Mouse (Mus musculus): Measurements from ENCODE around the gene B830017H08Rik.

Gene B830017H08Rik

DNA sequence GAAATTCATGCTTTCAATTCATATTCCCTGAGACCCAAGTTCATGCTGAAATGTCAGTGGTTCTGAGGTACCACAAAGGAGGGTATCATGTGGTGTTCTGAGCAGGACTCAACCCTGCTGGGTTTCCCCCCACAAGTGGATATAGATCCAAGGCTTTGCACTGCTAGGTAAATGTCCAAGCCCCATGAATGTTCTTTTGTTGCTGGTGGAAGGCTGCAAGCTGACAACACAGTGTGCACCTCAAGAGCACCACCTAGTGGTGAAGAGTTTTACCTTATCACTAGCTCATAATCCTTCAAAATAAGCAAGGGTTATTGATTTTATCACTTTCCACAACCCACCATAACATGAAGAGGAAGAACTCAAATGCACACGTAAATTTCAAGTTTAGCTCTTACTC is 16.0 kb downstream of the B830017H08Rik start:
- no peak for DNase-seq (ENCODE audit: extremely low read depth, insufficient read length, low spot score)

- DNase-seq (ENCODE audit: extremely low read depth, insufficient read length, low spot score) = no peak
These were observed 16.6 kb downstream of the B830017H08Rik start for GRCm38 (mm10) chr16:17849486-17849885.

GRCm38 (mm10) chr16:17851331-17851730 is 18.4 kb downstream of the B830017H08Rik start:
- DNase-seq (ENCODE audit: extremely low read depth, insufficient read length, low spot score) = no peak

DNA sequence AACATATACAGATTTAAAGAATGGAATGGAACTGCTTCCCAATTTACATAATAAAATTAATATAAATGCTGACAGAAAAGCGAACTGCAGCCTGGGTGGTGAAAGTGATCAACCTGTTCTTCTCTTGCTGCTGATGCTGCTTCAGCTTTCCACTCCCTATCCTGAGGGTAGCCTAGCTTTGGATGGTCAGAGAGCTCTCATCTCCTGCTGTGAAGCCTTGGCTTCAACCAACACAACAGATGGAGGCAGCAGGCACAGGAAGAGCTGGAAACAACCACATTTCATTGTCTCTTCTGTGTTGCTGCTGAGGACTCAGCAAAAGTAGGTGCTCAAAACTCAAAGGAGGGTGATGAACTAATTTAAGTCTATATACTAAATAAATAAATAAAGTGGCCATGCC is 18.9 kb downstream of the B830017H08Rik start:
- DNase-seq (ENCODE audit: extremely low read depth, insufficient read length, low spot score) = no peak

DNA sequence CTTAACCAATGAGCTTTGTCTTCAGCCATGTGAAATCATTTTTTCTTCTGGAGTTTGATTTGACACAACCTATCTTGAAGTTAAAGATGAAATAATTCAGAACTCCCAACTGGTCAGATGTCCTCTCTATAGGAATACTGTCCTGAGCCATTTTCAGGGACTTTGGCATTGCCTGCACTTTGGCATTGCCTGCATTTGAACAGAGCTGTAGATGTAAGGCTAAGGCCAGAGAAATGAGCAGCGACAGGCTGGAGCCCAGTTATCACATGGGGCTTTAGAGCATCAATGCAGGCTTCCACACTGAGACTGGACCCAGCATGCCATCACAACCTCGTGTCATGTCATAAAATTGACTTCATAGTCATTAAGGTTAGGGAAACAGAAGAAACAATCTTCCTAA is 20.3 kb downstream of the B830017H08Rik start:
- DNase-seq (ENCODE audit: extremely low read depth, insufficient read length, low spot score) = no peak

DNA sequence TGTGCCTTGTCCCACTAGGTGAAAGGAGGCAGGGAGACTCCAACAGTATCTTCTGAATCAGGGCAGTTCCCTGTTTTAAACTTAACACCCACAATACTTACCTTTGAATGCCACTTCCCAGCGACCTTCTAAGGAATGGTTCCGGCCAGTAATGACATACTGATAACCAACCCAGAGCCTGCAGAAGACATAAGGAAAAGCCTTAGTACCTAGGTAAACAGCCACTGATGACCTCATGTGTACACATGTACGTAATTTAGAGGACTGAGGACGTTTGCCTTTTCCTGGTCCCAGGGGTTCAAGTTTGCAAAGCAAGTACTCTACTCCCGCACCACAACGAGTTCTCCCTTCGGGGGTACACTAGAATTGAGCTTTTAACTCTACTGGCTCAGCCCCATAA is 24.2 kb downstream of the B830017H08Rik start:
- DNase-seq (ENCODE audit: extremely low read depth, insufficient read length, low spot score) = no peak

- no peak for DNase-seq (ENCODE audit: extremely low read depth, insufficient read length, low spot score)
These were observed 25.7 kb downstream of the B830017H08Rik start for GRCm38 (mm10) chr16:17858592-17858991.

DNA sequence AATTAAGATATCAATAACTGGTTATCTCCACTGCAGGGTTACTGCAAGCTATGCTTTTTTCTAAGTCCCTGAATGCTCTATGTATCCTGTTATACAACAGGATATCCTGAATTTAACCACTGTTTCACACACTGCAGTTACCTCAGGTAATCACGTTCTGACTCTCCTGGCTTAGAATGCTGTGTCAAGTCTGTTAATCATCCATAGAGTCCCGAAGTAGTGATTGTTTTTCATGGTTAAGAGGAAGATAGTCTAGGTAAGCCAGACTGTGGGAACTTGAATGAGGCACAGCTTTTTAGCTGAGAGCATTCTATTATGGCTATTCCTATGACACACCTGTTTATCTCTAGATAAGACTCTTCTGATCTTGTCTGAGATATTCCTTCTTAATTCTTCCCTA is 32.4 kb downstream of the B830017H08Rik start:
- no peak for DNase-seq (ENCODE audit: extremely low read depth, insufficient read length, low spot score)

GRCm38 (mm10) chr16:17865770-17866169 is 32.8 kb downstream of the B830017H08Rik start:
- no peak for DNase-seq (ENCODE audit: extremely low read depth, insufficient read length, low spot score)

- DNase-seq (ENCODE audit: extremely low read depth, insufficient read length, low spot score) = no peak
These were observed 38.3 kb downstream of the B830017H08Rik start for GRCm38 (mm10) chr16:17871248-17871647.

DNA sequence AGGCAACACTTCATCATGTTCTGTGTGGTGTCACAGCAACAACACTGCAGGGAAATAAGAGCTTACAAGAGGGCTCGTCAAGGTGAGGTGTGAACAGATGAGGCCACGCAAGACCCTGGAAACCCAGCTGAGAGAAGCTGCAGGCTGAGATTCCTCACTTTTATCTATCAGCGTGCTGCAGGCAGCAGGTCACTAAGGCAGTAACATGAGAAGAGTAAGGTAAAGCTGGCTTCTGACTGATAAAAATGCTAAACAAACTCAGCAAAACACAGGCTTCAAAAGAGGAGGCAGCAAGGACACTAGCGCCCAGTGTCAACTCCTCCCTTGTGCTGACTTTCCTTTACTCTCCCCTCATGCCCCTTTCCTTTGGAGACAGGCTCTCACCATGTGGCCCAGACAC is 40.1 kb downstream of the B830017H08Rik start:
- no peak for DNase-seq (ENCODE audit: extremely low read depth, insufficient read length, low spot score)

GRCm38 (mm10) chr16:17875174-17875573 is 42.3 kb downstream of the B830017H08Rik start:
- DNase-seq (ENCODE audit: extremely low read depth, insufficient read length, low spot score) = no peak

- no peak for DNase-seq (ENCODE audit: extremely low read depth, insufficient read length, low spot score)
These were observed 43.2 kb downstream of the B830017H08Rik start for GRCm38 (mm10) chr16:17876096-17876495.

GRCm38 (mm10) chr16:17879571-17879970 is 46.6 kb downstream of the B830017H08Rik start:
- DNase-seq (ENCODE audit: extremely low read depth, insufficient read length, low spot score) = no peak

DNA sequence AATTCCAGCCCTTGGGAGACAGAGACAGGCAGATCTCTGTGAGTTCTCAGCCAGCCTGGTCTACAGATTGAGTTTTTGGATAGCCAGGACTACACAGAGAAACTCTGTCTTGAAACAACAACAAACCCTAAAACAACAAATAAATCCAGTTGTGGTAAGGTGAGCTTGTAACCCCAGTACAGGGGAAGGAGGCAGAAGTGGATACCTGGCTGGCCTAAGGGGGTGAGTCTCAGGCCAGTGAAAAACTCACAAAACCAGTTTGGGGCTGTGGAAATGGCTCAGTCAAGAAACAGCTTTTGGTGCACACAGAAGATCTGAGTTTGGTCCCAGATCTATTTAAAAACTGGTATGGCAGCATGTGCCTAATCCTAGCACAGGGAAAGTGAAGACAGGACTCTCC is 49.3 kb downstream of the B830017H08Rik start:
- DNase-seq (ENCODE audit: extremely low read depth, insufficient read length, low spot score) = no peak

DNA sequence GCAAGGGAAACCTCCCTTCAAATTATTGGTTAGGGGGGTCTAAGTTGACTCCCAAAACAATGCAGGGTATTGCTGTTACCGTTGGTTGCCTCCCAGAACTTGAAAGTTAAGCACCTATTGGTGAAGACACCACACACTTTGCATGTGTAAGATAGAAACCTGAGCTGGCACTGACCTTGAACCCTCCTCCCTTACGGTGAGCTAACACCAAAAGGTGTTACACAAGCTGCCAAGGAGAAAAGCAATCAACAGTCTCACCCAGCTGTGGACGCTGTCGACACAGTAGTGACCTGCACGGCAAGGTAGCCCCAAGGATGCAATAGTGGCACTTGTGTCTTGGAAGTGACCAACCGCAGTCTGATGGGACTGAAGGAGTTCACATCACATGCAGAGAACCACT is 51.2 kb downstream of the B830017H08Rik start:
- no peak for DNase-seq (ENCODE audit: extremely low read depth, insufficient read length, low spot score)

Measured in 3134 (cell line).